Mouse (Mus musculus): ENCODE measurements around the gene Pde1c.

The Pde1c gene

DNA sequence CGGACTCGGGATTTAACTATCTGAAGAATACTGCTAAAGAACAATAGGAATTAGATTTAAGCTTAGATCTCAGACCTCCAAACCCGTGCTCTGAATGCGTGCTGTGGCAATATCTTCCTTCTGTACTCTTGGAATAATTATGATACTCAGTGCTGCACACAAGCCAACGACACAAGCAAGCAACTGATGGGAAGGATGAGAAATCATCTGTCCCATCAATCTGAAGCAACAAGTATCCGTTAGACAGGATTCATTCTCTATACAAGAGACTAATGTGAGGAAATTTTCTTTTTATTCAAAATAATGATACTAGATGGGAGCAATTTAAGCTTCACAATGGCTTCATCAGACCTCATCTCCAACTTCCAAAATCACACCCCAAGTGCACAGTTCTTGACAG, 237.5 kb downstream of the Pde1c start:
- DNase-seq (ENCODE audit: low spot score in 2 of 2) = no peak

DNA sequence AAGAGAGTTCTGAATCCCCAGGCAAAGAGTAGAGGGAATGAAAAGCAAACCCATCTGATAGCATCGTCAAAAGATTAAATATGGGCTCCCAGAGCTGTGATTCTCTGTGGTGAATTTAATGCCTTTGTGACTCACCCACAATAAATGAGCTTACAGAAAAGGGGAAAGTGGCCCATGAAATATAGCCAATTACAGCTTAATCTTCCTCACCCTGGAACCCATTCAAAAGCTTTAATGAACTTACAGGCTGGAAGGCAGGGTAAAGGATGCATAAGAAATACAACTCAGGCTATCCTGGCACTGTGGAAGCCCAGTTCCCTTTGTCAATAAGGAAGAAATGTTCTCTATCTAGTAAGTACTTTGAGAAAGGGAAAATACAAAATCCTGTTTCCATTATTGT, 240.8 kb downstream of the Pde1c start:
- no peak for DNase-seq (ENCODE audit: low spot score in 2 of 2)

DNA sequence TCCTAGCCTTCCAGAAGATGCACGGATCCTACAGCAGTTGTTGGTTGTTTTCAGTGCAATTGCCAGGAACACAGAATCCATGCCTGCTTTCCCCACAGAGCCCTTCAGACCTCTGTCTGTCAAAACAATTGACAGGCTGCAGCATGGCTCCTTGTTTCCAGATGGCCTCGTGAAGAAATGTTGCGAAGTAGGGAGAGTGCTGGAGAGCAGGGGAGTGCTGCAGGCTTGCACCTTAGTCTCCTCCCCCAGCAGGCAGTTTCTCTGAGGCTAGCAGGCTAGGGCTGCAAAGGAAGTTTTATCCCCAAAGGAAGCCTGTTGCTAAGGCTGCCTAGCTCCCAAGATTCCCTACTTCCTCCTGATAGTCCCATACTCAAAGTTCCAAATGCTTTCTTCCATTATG, 246.1 kb downstream of the Pde1c start:
- DNase-seq (ENCODE audit: low spot score in 2 of 2) = no peak

DNA sequence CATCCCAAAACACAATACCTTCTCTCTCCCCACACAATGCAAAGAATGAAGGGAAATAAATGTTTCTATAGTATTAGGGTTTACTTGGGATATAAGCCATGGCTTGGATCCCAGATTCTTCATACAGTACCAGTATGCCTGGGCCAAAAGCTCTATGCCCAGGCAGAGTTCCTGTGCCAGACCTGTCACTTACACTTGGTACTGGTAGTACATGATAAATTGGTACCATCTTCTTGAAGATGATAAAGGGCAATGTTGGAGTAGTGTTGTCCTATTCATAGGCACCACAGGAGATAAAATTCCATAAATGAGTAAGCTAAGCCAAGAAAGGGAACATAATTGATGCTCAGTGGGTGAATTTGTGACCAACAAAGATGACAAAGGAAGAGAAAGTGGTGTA, 258.6 kb downstream of the Pde1c start:
- DNase-seq (ENCODE audit: low spot score in 2 of 2) = no peak

DNA sequence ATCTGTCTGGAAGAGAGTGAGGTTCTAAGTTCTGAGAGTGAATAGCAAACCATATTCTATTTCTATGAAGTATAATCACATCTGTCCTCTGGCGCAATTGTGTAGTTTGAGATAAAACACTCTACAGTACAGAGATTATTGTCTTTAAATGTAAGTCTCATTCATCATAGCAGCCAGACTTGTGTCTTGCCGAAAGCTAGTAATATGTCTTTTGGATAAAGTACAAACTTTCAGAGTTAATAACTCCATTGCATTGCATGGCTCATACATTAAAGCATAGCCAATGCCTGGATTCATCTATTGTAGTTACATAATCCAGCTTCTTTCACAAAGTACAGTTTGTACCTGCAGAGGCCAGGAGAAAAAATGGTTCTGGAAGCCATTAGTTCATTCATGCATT, 262.8 kb downstream of the Pde1c start:
- no peak for DNase-seq (ENCODE audit: low spot score in 2 of 2)

DNA sequence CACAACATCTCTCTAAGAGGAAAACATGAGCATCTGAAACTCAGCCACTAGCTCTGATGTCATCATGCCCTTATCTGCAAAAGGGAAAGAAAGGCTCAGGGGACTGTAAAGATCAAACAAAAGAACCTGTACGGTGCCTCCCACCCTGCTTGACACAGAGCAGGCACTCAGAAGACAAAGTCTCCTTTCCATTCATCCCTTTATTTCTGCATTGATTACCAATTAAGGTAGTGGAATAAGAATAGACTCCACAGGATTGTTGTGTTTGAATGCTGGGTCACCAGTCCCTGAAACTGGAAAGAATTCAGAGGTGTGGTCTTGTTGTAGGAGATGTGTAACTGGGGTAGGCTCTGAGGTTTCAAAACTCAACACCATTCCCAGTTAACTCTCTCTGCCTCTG, 276.7 kb downstream of the Pde1c start:
- DNase-seq (ENCODE audit: low spot score in 2 of 2) = no peak

DNA sequence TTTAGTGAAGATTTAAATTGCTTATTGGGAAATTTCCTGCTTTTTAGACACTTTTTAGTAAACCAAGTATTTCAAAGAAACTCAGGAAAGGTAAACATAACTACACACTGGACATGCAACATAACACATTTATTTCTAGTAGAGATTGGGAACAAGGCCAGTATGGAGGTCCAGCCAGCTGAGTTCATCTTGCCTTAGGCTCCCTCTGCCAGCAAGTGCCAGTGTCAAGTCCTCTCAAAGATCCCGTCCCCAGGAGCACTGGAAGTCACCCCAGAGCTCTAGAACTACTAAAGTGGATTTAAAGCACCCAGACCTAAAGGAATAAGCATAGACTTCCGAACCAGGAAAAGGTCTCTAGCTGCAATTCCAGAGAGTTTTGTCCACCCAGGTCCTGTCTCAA, 279.6 kb downstream of the Pde1c start:
- no peak for DNase-seq (ENCODE audit: low spot score in 2 of 2)

DNA sequence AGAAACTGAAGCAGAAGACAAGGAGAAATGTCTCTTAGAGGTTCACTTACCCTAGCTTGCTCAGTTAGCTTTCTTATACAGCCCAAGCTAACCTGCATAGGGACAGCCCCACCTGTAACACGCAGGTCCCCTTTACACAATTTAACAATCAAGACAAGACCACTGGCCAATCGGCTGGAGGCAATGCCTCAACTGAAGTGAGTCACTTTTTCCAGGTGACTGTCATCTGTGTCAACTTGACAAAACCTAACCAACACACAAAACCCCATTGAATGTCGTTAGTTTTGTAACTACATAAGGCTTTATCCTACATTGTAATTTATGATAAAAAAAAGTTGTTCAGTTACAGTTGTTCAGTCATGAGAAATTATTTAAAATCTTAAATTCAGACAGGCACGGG, 284.1 kb downstream of the Pde1c start:
- no peak for DNase-seq (ENCODE audit: low spot score in 2 of 2)

DNA sequence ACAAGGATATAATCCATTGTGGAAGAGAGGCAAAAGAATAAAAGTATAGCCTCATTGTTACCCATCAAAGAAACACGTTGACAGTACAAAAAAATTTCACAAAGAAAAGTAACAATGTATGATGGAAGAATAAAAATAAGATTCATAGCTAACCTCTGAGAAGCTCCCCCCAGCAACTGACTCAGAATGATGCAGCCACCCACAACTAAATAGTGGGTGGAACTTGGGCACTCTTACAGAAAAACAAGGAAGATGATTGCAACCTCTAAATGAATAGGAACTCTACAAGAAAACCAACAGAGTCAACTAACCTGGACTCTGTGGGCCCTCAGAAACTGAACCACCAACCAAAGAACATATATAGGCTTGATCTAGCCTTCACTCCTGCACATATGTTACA, 293.4 kb downstream of the Pde1c start:
- DNase-seq (ENCODE audit: low spot score in 2 of 2) = no peak

DNA sequence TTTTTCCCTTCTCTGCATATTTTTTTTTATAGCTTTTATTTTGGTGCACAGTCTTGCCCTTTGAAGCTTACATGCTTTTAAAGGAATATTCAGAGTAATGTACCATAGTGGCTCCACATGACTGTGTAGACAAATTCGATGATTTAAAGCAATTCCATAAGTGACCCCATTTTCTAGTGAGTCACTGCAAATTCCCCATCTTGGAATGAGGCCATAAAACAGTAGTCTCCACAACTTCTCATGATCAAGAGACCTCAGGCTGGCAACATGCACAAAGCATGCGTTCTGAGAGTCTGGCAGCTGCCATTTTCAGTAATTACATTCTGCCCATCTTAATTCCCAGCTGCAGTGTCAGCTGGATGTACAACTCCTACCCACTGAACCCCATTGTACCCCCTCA, 297.2 kb downstream of the Pde1c start:
- DNase-seq (ENCODE audit: low spot score in 2 of 2) = no peak

DNA sequence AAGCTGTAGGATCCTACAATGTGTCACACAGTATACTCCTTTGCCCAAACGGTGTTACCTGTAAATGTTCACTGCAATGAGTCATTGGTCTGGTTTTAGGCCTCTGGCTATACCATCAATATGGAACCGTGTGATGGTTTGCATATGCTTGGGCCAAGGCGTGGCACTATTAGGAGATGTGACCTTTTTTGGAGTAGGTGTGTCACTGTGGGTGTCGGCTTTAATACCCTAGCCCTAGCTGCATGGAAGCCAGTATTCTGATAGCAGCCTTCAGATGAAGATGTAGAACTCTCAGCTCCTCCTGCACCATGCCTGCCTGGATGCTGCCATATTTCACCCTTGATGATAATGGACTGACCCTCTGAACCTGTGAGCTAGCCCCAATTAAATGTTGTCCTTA, 304.4 kb downstream of the Pde1c start:
- DNase-seq (ENCODE audit: low spot score in 2 of 2) = no peak

DNA sequence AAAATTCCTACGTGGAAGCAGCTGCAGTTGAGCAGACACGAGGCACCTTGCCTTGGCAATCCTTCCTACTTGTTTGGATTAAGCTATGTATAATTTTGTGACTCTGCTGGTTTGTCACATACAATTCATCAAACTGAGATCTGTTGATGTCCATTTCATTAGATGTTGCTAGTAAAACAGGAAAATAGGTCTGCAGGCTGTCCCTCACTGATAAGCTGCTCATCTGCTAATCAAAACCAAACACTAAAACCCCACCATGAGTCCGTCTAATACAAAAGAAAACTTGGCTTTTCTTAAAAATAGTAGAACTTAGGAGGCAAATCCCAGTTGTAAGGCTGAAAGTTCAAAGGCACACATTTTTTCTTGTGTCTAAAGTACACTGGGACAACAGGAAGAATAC, 308.8 kb downstream of the Pde1c start:
- DNase-seq (ENCODE audit: low spot score in 2 of 2) = no peak

DNA sequence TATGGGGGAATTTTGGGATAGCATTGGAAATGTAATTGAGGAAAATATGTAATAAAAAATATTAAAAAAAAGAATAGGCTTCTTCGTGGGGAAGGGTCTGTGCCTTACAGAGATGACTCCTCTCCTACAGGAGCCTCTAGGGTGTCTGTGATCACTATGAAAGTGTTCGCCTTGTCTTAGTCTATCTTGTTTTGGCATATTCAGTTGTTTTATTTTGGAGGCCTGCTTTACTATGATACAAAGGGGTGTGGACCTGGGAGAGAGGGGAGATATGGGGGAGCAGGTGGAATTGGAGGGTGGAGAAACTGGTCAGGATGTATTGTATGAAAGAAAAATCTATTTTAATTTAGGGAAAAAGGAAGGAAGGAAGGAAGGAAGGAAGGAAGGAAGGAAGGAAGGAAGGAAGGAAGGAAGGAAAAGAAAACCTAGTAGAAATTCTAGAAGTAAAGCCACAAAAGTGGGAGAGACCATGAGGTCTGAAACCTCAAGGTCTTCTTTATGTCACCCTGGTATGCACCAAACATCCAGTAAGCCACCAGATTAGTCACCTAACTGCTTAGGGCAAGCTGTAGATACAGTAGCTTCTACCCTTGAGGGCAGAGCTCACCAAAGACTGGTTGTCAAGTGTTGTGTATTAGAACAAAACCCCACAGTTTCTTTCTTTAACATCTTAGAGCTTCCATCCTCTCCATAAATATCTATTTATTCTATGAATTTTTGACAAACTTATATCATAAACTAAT, 311.2 kb downstream of the Pde1c start:
- no peak for DNase-seq (ENCODE audit: low spot score in 2 of 2)

DNA sequence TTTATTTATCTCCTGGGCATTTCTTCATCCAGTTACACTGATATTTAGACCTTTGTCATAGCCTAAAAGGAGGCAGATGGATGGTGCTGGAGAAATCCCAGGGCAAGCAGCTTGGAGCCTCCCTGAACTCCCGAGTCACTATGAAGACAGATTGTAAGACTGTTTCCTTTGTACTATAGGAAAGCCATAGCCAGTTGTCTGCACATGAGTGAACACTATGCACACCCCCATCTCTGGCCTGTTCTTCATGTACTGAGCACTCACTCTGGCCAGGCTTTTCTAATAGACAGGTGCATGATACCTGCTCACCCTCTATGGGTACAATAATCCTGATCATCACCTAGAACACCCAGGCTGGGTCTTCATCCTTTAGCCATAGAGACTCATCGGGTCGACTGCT, 318.8 kb downstream of the Pde1c start:
- DNase-seq (ENCODE audit: low spot score in 2 of 2) = no peak

DNA sequence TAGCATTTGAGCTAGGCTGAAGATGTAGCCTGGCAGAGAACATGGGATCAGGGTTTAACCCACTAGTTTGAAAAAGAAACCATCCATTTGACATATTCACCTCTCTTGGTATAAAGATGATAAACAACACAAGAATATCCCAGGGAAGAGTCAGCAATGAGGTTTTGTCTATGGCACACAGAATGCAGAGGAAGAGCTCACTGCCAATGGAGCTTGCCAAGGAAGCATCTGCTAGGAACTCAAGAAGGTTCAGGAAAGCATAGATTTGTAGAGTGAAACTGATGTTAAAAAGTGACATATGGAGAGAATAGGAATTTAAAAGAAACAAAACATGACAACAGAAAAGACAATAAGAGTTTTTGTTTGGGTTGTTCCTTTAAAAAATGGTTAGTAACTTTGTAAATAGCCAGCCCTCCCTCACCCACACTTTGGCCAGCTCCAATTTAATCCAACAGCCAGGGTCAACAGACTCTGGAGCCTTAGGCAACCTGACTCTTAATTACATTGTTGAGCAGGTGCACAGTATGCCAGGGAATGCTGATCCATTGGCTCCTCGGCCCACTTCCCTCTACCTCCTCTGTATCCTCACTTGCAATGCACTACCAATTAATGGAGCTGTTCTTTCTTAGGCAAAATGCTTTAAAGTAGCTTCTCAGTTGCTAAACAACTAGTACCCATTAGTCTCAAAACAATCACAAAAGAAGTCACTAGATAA, 377.3 kb downstream of the Pde1c start:
- no peak for DNase-seq (ENCODE audit: low spot score in 2 of 2)

DNA sequence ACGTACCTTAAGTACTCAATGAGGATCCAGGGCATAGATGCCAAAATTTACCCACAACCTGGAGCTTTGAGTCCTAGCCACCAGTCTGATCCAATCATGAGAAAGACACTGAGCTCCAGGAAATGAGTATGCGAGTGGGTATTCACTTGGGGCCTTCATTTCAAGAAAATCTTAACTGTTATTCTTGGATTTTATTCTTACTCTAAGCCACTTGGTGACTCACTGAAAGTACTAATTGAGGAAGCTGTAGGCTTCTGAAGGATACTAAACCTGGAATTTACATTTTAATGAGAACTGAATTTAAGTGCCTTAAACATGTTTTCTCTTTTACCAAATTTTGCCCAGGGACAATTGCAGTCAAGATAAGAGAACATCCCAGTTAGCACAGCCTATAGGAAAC, 392.4 kb downstream of the Pde1c start:
- no peak for DNase-seq (ENCODE audit: low spot score in 2 of 2)

DNA sequence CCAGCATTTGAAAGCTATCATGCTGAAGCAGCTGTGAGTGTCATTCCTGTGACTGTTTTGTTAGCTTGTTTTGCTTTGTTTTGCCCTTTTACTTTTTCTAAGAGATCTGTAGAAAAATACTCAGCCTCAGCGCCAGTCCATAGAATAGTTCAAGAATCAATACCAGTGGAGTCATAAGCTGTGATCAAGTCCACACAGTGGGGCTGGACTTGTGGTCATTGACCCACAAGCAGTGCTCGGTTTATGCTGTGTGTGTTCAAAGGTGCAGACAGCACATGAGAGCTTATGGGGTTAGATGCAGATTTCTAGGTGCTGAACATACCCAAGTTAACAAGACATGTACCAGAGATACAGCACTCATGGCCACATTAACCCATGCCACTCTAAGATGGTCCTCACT, 396.7 kb downstream of the Pde1c start:
- no peak for DNase-seq (ENCODE audit: low spot score in 2 of 2)

DNA sequence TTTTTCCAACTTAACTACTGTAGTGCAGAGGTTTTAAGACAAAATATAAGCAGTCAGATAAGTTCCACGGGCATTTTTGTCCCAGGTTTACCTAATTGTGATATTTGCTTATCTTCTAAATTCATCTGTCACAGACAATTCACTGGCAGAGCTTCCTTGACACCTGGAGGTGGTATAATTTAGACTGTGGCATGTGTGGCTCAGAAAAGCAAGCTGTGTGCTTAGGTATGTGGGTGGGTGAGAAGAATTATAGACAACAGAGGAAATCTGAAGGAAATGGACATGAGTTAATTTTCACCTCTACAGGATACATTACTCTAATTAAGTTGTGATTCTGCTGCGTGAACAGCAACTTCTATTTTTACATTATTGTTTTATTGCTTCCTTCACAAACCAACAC, 400.2 kb downstream of the Pde1c start:
- no peak for DNase-seq (ENCODE audit: low spot score in 2 of 2)

DNA sequence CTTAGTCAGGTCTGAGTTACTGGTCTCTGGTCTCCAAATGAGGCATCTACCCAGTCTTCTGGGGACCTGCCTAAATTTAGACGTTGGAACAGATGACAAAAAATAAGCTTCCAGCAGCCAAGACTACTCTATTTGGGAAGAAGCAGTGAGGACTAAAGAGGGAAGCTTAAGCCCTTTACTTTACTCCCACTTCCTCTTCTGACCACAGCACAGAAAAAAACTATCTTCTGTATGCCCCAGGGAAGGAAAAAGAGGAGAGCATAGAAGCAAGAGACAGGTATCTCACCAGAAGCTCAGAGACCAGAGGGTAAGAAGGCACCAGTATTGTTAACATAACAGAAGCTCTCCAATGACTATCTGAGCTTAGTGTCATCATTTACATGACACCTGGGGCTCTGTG, 410.7 kb downstream of the Pde1c start:
- DNase-seq (ENCODE audit: low spot score in 2 of 2) = no peak

DNA sequence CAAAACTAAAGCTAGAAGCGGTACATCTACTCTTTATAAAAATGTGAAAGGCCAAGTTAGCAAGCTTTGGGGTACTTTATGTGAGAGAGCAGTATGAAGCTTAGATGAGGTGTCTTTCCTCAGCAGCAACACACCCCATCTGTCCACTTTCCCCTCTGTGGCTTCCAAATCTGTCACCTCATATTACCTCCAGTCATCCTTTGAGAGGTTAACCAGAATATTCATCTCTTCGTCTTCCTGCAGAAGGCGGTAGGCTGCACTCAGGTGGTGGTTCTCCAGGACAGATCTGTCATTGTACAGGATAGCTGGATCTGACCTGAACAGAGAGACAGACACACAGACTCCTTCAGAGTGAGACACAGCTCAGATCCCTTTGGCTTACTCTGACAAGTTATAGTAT, 412.1 kb downstream of the Pde1c start:
- no peak for DNase-seq (ENCODE audit: low spot score in 2 of 2)

DNA sequence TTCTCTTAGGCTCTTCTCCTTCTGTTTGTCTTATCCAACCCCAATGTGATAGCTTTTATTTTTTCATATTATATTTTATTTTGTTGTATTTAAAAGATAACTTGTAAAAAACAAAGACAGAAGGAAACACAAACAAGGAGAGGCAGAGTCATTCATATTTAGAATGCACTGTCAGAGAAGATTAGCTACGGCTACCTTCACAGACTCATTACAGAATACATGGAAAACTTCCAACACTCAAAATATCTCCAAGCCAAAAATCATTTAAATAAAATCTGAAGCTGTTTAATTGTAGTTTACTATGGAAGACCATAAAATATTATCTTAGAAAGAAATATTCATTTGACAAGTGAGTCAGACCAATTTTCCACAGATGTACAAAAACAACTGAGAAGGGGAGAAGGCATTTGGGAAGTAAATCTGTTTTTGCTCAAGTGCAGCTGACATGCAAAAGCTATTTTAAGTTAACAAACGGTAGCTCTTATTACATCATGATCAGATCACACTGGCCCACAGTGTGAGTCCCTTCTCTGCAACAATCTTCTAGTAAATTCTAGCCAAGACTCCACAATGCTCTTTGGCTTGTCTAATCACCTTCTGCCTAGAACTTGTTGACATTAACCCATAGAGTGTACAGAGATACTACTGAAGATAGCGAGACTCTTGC, 438.3 kb downstream of the Pde1c start:
- DNase-seq (ENCODE audit: low spot score in 2 of 2) = no peak

DNA sequence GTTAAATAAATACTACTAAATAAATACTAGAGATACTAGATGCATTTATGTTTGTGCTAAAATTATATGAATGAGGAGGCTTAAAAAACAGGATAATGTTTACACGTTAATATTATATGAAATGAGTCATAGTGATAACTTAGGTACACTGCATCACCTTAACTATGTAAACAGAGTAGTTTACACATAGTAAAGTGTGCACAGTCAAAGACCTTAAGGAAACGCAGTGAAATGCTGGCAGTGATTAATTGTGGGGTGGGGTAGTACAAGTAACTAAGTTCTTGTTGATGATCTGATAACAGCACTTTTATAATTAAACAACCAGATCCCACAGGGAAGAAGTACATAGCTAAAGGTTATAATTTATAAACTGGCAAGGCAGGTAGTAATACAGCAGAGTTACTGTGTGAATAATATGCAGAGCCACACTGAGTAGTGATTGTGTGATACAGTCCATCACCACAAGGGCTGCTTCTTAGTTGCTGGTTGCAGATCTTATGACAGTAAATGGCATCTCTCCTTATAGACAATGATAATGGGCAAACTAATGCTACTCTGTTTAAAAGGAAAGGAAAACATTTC, 469.3 kb downstream of the Pde1c start:
- no peak for DNase-seq (ENCODE audit: low spot score in 2 of 2)

DNA sequence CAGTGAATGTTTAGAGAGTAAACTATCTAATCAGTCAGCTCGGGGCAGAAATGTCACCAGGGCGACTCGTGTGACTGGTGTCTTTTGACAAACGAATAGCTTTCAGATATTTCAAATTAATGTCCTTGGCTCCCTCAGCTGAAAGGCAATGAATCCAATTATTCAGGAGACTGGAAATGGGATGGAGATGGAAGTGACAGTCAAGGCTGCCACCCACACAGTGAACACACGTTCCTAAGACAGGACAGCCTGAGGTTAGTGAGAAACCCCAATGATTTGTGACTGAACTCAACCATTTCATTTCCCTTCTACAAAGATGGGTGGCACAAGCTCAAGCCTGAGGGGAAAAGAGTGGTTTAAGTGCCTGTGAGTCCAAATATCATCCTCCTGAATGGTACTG, 470.5 kb downstream of the Pde1c start:
- no peak for DNase-seq (ENCODE audit: low spot score in 2 of 2)
